Mouse (Mus musculus): ENCODE results near the gene Klhl1.
"Not testable (repeated sequence)": the region's sequence is repeated elsewhere in the genome, so short reads cannot be mapped to it uniquely, and the experiment has no call there.

Gene Klhl1

GRCm38 (mm10) chr14:96518954-96519682, at the start of gene Klhl1:
Klhl1 (minus strand) TSS chr14:96519102.
- DNase-seq, result peak; percentile 40

- DNase-seq, result no peak
These were observed 34.8 kb upstream of the Klhl1 start for GRCm38 (mm10) chr14:96553668-96554067.

- peak; percentile 76 for DNase-seq
These were observed 550 bp downstream of the Klhl1 start for GRCm38 (mm10) chr14:96518151-96518953.

- peak; percentile 7 for DNase-seq
These were observed 1.2 kb downstream of the Klhl1 start for GRCm38 (mm10) chr14:96517727-96518126.

- DNase-seq, result no peak
These were observed 19.0 kb downstream of the Klhl1 start for GRCm38 (mm10) chr14:96499936-96500335.

GRCm38 (mm10) chr14:96471812-96472211, 47.1 kb downstream of the Klhl1 start:
- DNase-seq, result no peak

GRCm38 (mm10) chr14:96471336-96471735, 47.6 kb downstream of the Klhl1 start:
- no peak for DNase-seq

GRCm38 (mm10) chr14:96461756-96462155, 57.1 kb downstream of the Klhl1 start:
- DNase-seq, result no peak

- DNase-seq, result no peak
These were observed 126.7 kb downstream of the Klhl1 start for GRCm38 (mm10) chr14:96392032-96392737.

- DNase-seq, result no peak
These were observed 156.2 kb downstream of the Klhl1 start for GRCm38 (mm10) chr14:96362727-96363126.

- DNase-seq, result no peak
These were observed 170.7 kb downstream of the Klhl1 start for GRCm38 (mm10) chr14:96348220-96348619.

- peak; percentile 8 for DNase-seq
These were observed 187.8 kb downstream of the Klhl1 start for GRCm38 (mm10) chr14:96331069-96331468.

GRCm38 (mm10) chr14:96217805-96218441, 301.0 kb downstream of the Klhl1 start:
- DNase-seq, result peak; percentile 43

GRCm38 (mm10) chr14:96194795-96195194, 324.1 kb downstream of the Klhl1 start:
- DNase-seq, result not testable (repeated sequence)

- DNase-seq, result no peak
These were observed 344.4 kb downstream of the Klhl1 start for GRCm38 (mm10) chr14:96174546-96174945.

- no peak for DNase-seq
These were observed 375.8 kb downstream of the Klhl1 start for GRCm38 (mm10) chr14:96143137-96143536.

GRCm38 (mm10) chr14:96140246-96140645, 378.7 kb downstream of the Klhl1 start:
- DNase-seq, result no peak

GRCm38 (mm10) chr14:96107396-96107795, 411.5 kb downstream of the Klhl1 start:
- no peak for DNase-seq

GRCm38 (mm10) chr14:96081681-96082207, 437.2 kb downstream of the Klhl1 start:
- peak; percentile 58 for DNase-seq

GRCm38 (mm10) chr14:96065884-96066283, 453.0 kb downstream of the Klhl1 start:
- no peak for DNase-seq
